Mouse (Mus musculus): ENCODE results near the gene Tal1. TPM values are rescaled to one million over a fixed set of nuclear protein-coding genes. Genes with fewer than 3 reads are reported as not detected.

The Tal1 gene
- polyA plus RNA-seq, 1 experiment from 2014 or later = 6.4 TPM

DNA sequence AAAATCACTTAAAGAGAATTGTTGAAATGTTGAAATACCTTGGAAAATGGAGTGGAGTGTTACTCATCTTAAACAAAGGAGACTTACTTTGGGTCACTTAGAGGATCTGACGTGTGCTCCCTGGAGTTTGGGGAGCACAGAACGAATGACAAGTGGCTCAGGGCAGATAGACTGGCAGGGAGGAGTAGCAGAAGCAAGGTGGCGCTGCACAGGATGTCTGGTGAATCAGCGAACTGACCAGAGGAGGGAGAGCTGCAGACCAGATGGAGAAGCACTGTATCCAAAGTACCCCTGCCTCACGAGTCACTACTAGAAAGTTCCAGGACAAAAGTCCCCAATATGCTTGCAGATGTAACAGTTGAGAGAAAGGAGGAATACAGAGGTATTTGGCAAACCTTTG, 57.0 kb downstream of the Tal1 start:
- no peak for ATAC-seq
- H3K36me3 ChIP-seq (ENCODE audit: control insufficient read depth, insufficient read depth, low read length) = no peaks in the 10 kb centered on the region
- 29% methylated on average over 5 of the region's 5 CpGs for WGBS

DNA sequence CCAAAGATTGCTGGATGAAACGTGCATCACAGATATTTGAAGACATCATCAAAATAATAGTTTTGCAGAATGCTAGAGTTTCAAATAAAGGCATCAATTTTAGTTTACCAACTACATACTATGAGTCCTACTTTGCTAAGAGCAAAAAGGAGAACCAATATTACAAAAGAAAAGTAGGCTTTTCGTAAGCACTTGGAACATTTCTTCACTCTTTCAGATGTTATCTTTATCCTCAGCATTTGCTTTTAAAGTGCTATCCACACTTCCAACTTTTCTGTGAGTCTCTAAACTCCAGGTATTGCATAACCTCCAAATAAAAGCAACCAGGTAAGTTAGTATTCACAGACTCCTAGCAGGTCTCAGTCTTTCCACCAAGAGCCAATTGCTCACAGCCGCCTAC, 63.4 kb downstream of the Tal1 start:
- ATAC-seq = no peak
- Histone ChIP-seq H3K27ac (ENCODE audit: low read length) (no peak overlapping the region), H3K4me1 (ENCODE audit: control insufficient read depth, insufficient read depth, low read length) (no peaks in the 10 kb centered on the region), H3K9me3 (replicated peaks; ENCODE audit: control insufficient read depth, low read length, poor library complexity, severe bottlenecking) (no peaks in the 10 kb centered on the region), H3K9ac (ENCODE audit: low read depth, low read length) (no peak overlapping the region), H3K27me3 (ENCODE audit: control insufficient read depth, insufficient read depth, low read depth, low read length) (no peaks in the 10 kb centered on the region; the same call in 1 of the 2 replicates), H3K36me3 (ENCODE audit: control insufficient read depth, insufficient read depth, low read length) (peaks cover 6% of the 10 kb centered on the region), H3K4me2 (ENCODE audit: low read length) (no peak overlapping the region), H3K4me3 (ENCODE audit: low read depth, low read length) (no peak overlapping the region)
- WGBS = 91% methylated on average over 3 of the region's 3 CpGs

More for the DNA sequence above, 57.0 kb downstream of the Tal1 start:
- H3K4me1 ChIP-seq (ENCODE audit: control insufficient read depth, insufficient read depth, low read length) = no peaks in the 10 kb centered on the region
- H3K27me3 ChIP-seq (ENCODE audit: control insufficient read depth, insufficient read depth, low read depth, low read length) = 0 out of 2 replicates have a peak, but pooled peaks cover 3% of the 10 kb centered on the region
- no peaks in the 10 kb centered on the region for H3K9me3 ChIP-seq (replicated peaks; ENCODE audit: control insufficient read depth, low read length, poor library complexity, severe bottlenecking)
- no peak overlapping the region for H3K27ac ChIP-seq (ENCODE audit: low read length)
- no peak overlapping the region for H3K4me3 ChIP-seq (ENCODE audit: low read depth, low read length)
- H3K9ac ChIP-seq (ENCODE audit: low read depth, low read length) = no peak overlapping the region
- H3K4me2 ChIP-seq (ENCODE audit: low read length) = no peak overlapping the region

DNA sequence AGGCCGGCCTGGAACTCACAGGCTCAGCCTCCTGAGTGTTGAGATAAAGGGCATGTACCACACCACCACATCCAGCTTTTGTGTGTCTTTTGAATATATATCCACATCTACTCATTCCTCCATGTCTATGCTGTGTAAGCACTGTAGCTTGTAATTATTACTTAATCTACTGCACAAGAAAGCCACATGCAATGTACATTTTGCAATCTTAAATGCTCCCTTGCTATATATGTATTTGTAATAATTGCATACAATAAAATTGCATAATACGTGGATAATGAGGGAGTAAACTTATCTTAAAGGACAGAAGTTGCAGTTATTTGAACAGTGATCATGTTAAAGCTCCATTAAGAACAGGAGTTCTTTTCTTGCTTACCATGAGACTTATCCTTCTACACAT, 64.9 kb downstream of the Tal1 start:
- H3K27me3 ChIP-seq (ENCODE audit: control insufficient read depth, insufficient read depth, low read depth, low read length) = no peaks in the 10 kb centered on the region; the same call in 1 of the 2 replicates
- no peaks in the 10 kb centered on the region for H3K4me1 ChIP-seq (ENCODE audit: control insufficient read depth, insufficient read depth, low read length)
- no peak for ATAC-seq
- H3K27ac ChIP-seq (ENCODE audit: low read length) = no peak overlapping the region
- no peak overlapping the region for H3K4me2 ChIP-seq (ENCODE audit: low read length)
- no peak overlapping the region for H3K9ac ChIP-seq (ENCODE audit: low read depth, low read length)
- H3K36me3 ChIP-seq (ENCODE audit: control insufficient read depth, insufficient read depth, low read length) = peaks cover 6% of the 10 kb centered on the region
- H3K4me3 ChIP-seq (ENCODE audit: low read depth, low read length) = no peak overlapping the region
- H3K9me3 ChIP-seq (replicated peaks; ENCODE audit: control insufficient read depth, low read length, poor library complexity, severe bottlenecking) = no peaks in the 10 kb centered on the region
- 83% methylated on average over 2 of the region's 2 CpGs for WGBS

Other genes with a start within 250 kb of the Tal1 start
- not detected in 2 replicates for gene Gm12830, start 234.7 kb upstream of the Tal1 start, polyA plus RNA-seq (2015; fragmentation: Nextera tagmentation; extraction: Ambion mirVana)
- 0.23 and 0.24 TPM in 2 replicates for gene Foxd2, start 147.6 kb upstream of the Tal1 start, polyA plus RNA-seq (2015; fragmentation: Nextera tagmentation; extraction: Ambion mirVana)
- not detected in 2 replicates for gene Foxe3, start 130.4 kb upstream of the Tal1 start, polyA plus RNA-seq (2015; fragmentation: Nextera tagmentation; extraction: Ambion mirVana)
- gene Cmpk1, start 69.2 kb upstream of the Tal1 start, polyA plus RNA-seq (2015; fragmentation: Nextera tagmentation; extraction: Ambion mirVana) = 218 and 229 TPM in 2 replicates
- 2.0 and 2.1 TPM in 2 replicates for gene Stil, start 56.3 kb upstream of the Tal1 start, polyA plus RNA-seq (2015; fragmentation: Nextera tagmentation; extraction: Ambion mirVana)
- 2.0 and 2.3 TPM in 2 replicates for gene Pdzk1ip1, start 32.3 kb downstream of the Tal1 start, polyA plus RNA-seq (2015; fragmentation: Nextera tagmentation; extraction: Ambion mirVana)
- 11.8 and 15.4 TPM in 2 replicates for gene Cyp4x1, start 77.9 kb downstream of the Tal1 start, polyA plus RNA-seq (2015; fragmentation: Nextera tagmentation; extraction: Ambion mirVana)
- not detected in 2 replicates for gene Cyp4a29, start 185.7 kb downstream of the Tal1 start, polyA plus RNA-seq (2015; fragmentation: Nextera tagmentation; extraction: Ambion mirVana)
- gene Cyp4a12a, start 242.6 kb downstream of the Tal1 start, polyA plus RNA-seq (2015; fragmentation: Nextera tagmentation; extraction: Ambion mirVana) = not detected in 2 replicates